Mouse (Mus musculus) spleen, postnatal 4 days (tissue): ENCODE data around the gene Atp6v1g2.

Experiments
- DNase-seq, 2 experiments: peaks; one replicate each; pipeline ENCODE4 v3.0.0; 2022; ENCODE audit warnings: low spot score in 2 of 2

The Atp6v1g2 gene

DNA sequence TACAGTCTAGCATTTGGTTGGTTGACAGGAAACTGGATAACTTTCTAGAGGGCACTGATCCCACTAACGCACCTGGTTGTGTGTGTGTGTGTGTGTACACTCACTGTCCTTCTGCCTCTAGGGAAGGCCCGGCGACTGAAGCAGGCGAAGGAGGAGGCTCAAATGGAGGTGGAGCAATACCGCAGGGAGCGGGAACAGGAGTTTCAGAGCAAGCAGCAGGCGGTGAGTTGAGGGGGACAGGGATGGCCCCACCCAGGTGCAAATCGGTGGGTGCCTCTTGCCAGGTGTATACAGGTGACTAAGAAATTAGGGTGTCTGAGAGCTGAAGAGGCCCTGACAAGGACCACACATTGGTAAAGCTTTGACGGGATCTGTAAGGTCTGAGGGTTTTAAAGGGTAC is 3.5 kb downstream of the Atp6v1g2 start:
- DNase-seq: no peak

DNA sequence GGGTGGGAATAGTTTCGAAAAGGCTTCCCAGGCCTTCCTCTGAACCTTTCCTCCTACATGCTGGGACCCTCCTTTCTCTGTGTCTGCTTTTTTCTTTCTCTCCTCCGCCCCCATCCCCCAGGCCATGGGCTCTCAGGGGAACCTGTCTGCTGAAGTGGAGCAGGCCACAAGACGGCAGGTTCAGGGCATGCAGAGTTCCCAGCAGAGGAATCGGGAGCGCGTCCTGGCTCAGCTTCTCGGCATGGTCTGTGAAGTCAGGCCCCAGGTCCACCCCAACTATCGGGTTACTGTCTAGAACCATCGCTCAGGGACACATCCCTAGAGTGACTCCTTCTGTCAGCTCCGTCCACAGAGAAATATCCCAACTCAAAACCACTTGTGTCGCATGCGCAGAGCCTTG is 4.0 kb downstream of the Atp6v1g2 start:
- DNase-seq: no peak

DNA sequence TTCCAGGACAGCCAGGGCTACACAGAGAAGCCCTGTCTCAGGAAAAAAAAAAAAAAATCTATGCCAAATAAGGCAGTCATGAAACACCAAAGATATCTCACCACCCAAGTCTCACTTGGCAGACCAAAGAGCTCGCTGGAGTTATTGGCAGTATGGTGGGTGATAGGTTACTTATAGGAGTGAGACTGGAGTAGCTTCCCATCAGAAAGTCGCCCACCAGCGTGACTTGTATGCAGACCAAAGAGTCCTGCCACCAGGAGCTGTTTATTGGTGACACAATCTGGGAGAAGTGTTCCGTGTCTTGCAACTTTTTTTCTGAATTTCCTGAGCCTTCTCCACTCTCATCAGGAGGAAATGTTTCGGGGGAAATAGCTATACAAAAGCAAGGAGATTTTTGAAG is 6.2 kb downstream of the Atp6v1g2 start:
- DNase-seq: no peak

DNA sequence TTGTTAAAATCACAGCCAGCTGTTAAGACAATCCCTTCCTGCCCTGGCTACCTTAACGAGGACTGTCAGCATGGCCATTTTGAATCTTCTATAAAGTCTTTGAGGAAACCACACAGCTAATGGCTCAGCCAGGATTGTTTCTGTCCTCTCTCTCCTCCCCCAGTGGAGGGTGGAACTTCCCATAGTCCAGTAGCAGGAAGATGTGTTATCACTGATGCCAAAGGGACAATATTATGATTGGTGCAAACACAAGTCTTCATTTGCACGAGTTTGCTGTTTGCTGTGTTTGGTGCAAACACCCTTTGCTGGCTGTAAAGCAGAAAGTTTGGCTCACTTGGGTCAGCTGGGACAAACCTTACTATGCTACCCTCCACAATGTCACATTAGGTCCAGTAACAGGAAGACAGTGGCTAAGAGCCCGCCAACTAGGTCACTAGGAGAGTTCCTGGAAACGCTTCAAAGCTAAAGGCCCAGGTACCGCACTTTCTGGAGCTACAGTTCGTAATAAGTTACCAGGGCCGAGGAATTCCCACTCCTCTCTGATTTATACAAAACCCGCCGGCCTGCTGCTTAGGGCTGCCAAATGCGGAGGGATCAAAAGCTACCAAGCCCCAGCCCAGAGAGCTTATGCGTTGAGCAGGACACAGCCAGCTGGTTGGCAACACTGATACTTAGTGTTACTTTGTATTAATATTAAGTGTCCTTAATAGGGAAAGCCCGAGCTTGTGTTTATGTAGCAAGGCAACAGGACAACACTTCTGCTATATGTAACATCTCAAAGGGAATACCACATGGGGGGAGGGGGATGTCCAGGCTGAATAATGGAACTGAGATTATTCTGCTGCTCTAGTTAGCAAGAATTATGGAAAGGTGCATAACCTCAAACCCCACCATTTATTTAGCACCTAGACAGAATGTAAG is 7.2 kb downstream of the Atp6v1g2 start:
- no peak for DNase-seq

DNA sequence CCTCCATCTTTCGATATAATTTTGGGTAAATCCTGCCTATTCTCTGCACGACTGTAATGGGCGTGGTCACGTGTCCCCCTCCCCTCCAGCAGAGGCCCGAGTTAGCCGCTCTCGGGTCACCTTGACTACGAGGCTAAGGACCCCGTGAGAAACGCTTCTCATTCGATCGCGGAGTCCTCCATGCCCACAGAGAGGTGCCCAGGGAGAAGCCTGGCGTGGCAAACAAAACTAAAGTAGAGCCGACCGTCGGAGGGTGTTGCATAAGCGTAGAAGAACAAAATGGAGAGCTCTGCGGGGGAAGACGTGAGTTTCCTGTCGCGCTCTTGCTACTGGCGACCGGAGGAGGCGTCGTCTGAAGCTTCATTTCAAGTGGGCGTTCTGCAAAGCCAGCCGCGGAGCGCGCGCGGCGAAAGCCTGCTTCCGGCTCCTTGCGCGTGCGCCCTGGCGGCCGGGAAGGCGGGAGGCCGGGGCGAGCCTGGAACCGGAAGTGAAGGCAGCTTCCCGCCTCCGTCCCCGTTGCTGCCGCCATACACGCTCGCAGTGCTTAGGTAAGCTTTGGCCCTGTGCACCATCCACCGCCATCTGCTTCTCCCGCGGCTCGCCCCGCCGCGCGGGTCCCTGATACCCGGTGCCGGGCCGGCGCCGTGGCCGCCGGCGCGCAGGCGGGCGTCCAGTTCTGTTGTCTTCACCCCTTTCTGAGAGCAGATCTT is 8.0 kb downstream of the Atp6v1g2 start, which contains the start of gene Ddx39b:
Gene Ddx39b, plus strand, starts transcription at position 442 of the 710 bp plus-strand sequence.
- DNase-seq: peak; percentile 96 to 98

DNA sequence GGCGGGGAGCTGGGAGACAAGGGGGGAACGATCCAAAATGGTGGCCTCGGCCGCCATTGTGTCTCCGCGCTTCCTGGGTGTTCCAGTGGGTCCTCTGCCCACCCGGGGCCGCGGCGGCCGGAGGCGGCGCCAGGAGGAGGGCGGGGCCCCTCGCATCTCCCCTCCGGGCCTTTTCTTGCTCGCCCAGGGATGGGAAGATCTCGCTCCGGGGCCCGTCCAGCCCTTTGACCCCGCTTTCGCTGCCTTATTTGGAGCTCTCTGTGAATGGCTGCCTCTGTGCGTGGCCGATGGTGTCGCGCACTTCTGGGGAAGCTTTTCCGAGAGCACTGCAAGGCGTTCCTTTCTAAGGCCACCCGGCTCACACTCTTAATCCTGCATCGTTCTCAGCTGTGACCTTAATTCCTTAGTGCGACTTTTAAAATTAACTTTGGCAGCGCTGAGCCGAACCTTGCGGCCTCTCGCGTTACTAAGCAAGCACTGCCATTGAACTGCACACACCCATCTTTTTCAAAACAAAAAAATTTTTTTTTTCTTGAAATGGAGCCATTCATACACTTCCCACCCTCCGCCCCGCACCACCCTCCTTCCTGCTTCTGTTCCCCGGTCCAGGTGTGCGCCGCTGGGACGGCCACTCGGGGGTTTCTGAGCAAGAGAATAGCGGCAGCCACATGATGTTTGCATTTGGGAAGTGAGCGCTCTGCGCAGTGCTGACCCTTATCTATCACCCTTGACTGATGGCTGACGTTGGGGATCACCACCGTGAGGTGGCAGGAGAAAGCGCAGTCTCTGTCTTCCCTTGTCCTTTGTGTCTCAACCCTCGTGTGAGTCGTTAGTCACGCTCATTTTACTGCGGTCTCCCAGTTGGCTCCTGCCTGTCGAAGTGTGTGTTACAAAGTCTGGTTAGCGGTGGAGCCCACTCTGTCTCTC is 8.8 kb downstream of the Atp6v1g2 start:
- DNase-seq: peak; percentile 65 to 85

DNA sequence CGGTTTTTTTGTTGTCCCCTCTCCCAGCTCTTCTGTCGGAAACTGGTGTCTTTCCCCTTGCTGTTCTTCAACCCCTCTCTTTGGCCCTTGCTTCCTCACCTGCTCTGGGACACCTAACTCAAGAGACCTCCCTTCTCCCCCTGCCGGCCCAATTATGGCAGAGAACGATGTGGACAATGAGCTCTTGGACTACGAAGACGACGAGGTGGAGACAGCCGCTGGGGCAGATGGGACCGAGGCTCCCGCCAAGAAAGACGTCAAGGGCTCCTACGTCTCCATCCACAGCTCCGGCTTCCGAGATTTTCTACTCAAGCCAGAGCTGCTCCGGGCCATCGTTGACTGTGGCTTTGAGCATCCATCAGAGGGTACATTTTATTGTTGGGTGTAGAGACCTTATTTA is 9.6 kb downstream of the Atp6v1g2 start:
- DNase-seq: peak; percentile 52 to 76

DNA sequence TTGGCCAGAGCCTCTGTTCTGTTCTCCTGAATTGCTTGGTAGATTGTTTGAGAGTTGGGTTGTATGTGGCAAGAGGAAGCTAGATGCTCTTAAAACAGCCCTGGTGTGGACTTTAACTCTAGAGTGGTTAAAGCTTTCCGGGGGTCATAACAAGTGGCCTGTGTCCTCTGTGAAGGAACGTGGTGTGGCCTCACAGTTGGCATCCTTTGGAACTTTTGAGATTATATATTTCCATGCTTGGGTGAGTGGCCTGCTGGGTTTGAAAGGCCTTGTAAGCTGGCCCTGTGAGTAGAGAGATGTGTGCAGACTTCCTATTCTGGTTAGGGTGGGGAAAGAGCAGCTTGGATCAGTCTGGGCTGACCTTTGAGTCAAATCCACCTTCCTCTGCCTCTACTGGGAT is 11.5 kb downstream of the Atp6v1g2 start:
- DNase-seq: no peak

DNA sequence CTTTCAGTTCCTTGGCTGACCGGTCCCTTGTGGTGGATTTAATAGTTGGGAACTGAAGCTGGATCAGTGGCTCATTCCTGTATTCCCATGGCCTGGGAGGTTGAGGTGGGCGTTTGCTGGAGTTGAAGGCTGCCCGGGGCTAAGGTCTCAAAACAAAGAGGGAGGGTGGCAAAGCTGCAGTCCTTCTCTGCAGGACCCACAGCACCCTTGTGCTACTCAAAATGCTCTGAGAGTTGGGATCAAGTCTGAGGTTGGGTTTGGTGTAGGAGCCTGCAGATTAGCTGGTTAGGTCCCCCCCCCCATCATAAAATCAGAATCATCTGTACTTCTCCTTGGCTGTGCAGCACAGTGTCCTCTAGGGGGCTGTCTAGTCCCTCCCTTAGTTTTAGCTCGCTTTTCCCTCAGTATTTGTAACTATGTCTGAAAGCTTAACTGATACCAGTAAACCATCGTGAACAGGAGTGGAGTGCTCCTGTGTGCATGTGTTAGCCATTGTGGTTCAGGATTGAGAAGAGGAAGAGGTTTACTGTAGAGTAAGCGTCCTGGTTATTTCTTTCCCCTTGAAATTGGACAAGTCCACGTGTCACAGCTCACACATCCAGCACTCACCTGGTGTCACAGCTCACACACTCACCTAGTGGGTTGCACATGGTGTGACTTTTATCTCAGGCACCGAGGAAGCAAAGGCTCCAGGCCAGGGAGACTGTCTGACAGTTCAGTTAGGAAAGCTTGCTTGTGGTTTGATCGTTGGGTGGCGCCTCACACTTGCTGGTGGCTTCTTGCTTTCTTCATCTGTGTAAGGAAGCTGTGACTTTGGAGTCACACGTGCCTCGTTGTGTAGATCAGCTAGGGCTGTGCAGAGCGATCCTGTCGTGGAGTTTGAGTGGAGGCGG is 12.5 kb downstream of the Atp6v1g2 start:
- no peak for DNase-seq

DNA sequence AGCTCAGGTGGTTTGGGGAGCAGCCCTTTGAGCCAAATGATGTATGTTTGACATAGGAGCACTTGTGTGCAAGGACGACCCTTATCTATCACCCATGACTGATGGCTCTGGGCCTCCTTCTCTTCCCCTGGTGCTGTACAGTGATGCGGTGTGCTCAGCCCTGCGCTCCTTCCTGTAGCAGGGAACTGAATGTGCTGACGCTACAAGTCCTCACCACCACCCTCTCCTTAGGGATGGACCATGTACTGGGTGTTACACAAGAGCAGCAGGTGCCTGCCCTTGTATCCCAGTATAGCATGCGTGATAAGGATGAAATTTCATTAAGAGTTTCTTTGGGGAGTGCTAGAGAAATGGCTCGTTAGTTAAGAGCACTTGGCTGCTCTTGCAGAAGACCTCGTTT is 13.7 kb downstream of the Atp6v1g2 start:
- DNase-seq: no peak

DNA sequence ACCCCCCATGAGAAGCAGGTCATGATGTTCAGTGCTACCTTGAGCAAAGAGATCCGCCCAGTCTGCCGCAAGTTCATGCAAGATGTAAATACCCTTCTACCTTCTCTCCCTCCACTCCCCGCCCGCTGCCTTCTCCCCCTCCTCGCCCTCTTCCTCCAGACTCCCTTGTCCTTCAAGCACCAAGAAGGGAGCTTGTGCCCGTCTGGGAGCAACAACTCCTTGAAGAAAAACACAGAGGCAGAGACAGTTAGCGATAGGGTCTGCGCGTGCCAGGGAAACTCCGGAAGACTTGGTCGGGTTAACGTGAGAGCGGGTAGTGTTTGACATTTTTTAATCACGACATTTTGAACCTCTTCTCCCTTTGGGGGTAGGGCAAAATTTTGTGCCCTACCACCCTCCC is 15.5 kb downstream of the Atp6v1g2 start:
- no peak for DNase-seq

DNA sequence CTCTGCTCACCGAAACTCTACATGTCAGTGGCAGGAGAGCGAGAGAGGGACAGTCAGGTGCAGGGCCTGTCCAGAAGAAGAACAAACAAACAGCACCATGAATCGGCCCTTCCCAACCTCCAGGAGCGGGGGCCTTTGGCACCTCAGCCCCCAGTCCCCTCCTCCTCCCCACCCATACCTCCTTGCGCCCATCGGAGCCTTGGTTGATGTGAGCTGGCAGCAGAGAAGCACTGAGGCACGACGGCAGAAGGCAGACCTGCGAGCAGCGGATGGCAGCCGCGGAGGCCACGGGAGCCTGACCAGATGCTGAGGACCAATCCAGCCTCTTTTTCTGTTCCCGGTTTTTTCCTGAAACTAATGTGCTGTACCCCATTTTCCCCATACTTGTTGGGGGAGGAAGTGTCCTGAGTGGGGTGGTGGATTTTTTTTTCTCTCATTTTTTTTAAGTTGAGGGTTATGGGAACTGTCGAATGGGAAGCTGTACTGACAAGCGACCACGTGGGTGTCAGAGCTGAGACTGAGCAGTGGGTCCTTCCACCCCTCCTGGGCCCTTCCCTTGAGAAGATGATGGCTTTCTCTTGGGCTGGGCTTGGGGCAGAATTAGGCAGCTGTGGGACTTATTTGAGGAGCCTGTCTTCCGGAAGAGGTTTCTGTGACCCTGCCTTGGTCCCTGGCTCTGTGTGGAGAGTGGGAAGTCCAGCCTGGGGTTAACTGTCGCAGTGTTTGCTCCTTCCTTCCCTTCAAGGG is 16.2 kb downstream of the Atp6v1g2 start:
- DNase-seq: no peak

DNA sequence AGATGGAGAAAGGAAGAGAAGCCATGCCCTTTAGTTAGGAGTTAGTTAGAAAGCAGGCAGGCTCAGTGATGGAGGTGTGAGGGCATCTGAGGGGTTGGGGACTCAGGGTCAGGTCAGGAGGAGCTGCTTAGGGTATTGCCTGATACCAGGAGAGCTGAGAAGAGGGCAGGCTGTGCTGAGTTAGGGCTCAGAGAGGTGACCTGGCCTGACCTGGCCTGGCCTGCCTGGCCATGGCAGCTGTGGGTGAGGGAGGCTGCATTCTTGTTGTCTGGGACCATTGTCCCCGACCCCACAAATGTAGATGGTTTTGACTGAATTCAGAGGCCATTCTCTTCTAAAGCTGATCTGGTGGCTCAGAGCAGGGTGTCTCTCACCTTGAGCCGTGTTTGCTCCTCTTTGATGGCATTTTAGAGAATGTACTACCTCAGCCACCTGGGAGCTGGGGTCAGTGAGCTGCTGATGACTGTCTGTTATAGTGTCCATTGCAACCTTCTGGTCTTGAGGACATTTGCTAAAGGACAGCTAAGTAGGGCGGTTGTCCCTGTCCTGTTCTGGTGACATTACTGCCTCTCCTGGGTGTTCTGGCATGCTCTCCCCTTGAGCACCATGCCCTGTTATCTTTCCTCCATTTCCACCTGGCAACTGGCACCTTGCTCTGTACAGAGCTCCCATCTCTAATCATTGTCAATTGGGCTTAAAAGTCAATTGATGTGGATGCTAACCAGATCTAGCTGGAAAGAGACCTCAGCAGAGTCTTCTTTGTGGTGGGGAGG is 17.1 kb downstream of the Atp6v1g2 start:
- DNase-seq: no peak

DNA sequence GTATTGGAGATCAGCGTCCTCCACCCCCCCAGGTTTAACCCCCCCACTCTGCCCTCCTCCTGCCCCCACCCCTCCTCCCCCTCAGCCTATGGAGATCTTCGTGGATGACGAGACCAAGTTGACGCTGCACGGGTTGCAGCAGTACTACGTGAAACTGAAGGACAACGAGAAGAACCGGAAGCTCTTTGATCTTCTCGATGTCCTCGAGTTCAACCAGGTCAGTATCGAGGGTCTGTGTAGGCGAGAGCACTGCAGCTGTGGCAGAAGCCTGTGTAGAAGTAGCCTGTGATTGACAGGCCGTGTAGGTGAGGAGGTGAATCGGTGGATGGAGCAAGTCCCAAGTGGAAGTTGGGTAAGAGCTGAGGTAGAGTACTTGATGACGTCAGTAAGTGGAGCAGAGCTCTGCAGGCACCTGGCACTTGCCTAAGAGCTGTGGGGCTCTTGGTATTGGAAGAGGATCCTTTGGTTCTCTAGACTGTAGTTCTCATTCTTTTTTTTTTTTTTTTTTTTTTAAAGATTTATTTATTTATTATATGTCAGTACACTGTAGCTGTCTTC is 17.8 kb downstream of the Atp6v1g2 start:
- no peak for DNase-seq

DNA sequence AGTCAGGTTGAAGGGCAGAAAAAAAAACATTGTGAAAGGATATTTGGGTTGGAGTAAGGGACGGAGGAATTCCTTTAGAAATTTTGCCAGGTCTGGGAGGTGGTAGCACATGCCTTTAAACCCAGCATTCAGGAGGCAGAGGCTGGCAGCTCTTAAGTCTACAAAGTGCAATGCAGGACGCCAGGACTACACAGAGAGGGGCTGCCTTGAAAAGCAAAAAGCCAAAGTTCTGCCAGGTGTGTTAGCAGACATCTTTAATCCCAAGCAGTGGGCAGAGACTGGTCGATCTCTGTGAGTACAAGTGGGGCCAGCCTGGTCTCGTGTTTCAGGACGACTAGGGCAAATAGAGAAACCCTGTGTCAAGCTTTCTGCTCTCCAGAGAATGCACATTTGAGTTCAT is 18.5 kb downstream of the Atp6v1g2 start:
- no peak for DNase-seq

DNA sequence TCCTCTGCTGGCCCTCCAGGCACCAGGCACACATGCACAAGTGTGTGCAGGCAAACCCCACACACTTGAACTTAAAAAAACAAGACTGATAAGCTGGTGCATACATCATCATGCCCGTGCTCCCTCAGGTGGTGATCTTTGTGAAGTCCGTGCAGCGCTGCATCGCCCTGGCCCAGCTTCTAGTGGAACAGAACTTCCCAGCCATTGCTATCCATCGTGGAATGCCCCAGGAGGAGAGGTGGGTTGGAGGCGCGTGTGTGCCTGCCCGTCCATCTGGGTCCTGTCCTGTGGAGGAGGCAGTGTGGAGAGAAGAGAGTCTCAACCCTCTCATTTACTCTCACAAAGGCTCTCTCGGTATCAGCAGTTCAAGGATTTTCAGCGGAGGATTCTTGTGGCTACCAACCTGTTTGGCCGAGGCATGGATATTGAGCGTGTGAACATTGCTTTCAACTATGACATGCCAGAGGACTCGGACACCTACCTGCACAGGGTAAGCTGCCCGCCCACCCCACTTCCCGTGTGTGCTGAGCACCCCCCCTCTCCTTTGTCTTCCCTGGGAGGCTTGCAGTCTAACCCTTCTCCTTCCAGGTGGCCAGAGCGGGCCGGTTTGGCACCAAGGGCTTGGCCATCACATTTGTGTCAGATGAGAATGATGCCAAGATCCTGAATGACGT is 19.3 kb downstream of the Atp6v1g2 start:
- DNase-seq: no peak

DNA sequence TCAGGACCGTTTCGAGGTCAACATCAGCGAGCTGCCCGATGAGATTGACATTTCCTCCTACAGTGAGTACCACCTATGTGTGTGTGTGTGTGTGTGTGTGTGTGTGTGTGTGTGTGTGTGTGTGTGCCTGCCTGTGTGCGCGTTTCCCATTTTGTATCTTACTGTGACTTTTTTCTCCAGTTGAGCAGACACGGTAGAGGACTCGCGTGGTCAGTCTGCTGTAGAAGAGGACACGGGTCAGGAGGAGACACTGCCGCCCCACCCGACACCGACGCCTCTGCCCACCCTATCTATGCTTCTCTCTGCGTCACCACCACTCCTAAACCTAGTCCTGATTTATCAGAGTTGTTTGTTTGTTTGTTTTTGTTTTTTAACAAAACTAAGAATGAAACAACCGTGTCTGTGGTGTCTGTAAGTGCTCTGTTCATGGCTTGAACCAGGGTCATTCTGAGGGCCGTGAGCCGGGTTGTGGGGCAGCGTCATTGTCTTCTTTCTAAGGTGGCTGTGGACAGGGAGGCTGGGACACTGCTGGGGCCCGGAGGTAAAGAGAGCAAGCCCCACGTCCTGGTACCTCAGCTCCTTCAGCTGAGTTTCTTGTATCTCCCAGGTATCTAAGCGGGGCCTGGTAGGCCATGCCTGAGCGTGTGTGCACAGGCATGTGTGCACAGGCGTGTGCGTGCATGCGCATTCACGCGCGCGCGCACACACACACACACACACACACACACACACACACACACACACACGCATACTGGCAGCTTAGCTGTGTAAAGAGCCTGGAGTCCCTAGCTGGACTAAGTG is 20.0 kb downstream of the Atp6v1g2 start:
- DNase-seq: no peak
